19 mouse cellular contexts compared by ENCODE assay signal in the genomic region with DNA sequence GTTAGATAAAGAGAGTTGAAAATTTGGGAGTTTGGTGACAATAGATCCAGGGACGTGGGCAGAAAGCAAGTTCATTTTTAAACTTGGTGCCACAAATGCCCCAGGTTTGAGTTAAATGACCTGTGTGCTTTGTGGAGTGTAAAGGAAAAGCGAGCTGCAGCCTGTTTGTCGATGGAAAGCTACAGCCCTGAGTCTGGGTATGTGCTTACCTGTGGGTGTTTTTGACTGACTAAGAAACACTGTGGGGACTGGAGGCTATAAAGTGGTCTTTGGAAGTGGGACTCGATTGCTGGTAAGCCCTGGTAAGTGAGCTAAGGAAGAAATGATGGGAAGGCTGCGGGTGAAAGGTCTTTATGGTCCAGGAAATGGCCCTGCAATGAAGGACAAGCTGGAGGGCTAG. TPM values are rescaled to one million over a fixed set of nuclear protein-coding genes. Genes with fewer than 3 reads are reported as not detected.
DNase-seq lines count a peak whose midpoint lies in the region; ATAC-seq and TF ChIP-seq lines count a peak whose summit lies in the region.
"Had no signal": no experiment of that assay in that cellular context is flagged by ENCODE, and none has a peak within 500 bp of the region (broad histone marks: within the 10 kb centered on the region; RNA-seq: fewer than 3 reads in every experiment).

No protein-coding gene starts in this region.

- no peak overlapping the region for H3K4me3 ChIP-seq in intestine, embryonic 14.5 days (ENCODE audit: low read depth, low read length)
- no peak overlapping the region for H3K4me3 ChIP-seq in intestine, postnatal 0 days (ENCODE audit: low read depth, low read length)
- H3K4me3 ChIP-seq in liver, embryonic 13.5 days (replicated peaks): no peak overlapping the region
- no peak overlapping the region for H3K4me3 ChIP-seq in stomach, embryonic 16.5 days (replicated peaks; ENCODE audit: low read length)
- H3K4me3 ChIP-seq: forebrain, embryonic 13.5 days; hindbrain, embryonic 15.5 days had no signal

- peaks cover 24% of the 10 kb centered on the region for H3K4me1 ChIP-seq in intestine, embryonic 14.5 days (replicated peaks; ENCODE audit: control insufficient read depth, insufficient read depth, low read length)
- H3K4me1 ChIP-seq in intestine, postnatal 0 days (replicated peaks; ENCODE audit: control insufficient read depth, insufficient read depth, low read length): no peaks in the 10 kb centered on the region
- H3K4me1 ChIP-seq in liver, embryonic 13.5 days (replicated peaks): peaks cover 57% of the 10 kb centered on the region
- H3K4me1 ChIP-seq in stomach, embryonic 16.5 days (ENCODE audit: control insufficient read depth, insufficient read depth, low read length): peaks cover 17% of the 10 kb centered on the region
- H3K4me1 ChIP-seq: forebrain, embryonic 13.5 days; hindbrain, embryonic 15.5 days had no signal

- peak; percentile 50 for DNase-seq in CD4-positive, CD25-positive, alpha-beta regulatory T cell, adult 2 months (ENCODE audit: low read depth, low spot score)
- no peak for DNase-seq in intestine, embryonic 14.5 days (ENCODE audit: low spot score)
- DNase-seq in liver, embryonic 13.5 days: no peak
- no peak for DNase-seq in liver
- DNase-seq: adrenal gland, postnatal 25 days; cerebellum, adult 9-10 months; gastrocnemius, postnatal 36 days; kidney, postnatal 25 days; layer of hippocampus, postnatal 36 days; lung, adult 18-20 months; lung, postnatal 10 days; thymus, postnatal 25 days had no signal

- no peaks in the 10 kb centered on the region for H3K36me3 ChIP-seq in intestine, embryonic 14.5 days (ENCODE audit: control insufficient read depth, insufficient read depth, low read length)
- H3K36me3 ChIP-seq in intestine, postnatal 0 days (ENCODE audit: control insufficient read depth, insufficient read depth): no peaks in the 10 kb centered on the region
- no peaks in the 10 kb centered on the region for H3K36me3 ChIP-seq in liver, embryonic 13.5 days
- no peaks in the 10 kb centered on the region for H3K36me3 ChIP-seq in stomach, embryonic 16.5 days (ENCODE audit: control insufficient read depth, insufficient read depth, low read length)
- H3K36me3 ChIP-seq: hindbrain, embryonic 15.5 days had no signal

- peak overlapping the region; percentile 3; the same call in 1 of the 2 replicates for H3K27ac ChIP-seq in intestine, embryonic 14.5 days (ENCODE audit: low read depth)
- no peak overlapping the region for H3K27ac ChIP-seq in intestine, postnatal 0 days (ENCODE audit: low read depth, low read length)
- peak overlapping the region; percentile 42; the same call in 1 of the 2 replicates for H3K27ac ChIP-seq in liver, embryonic 13.5 days
- H3K27ac ChIP-seq in stomach, embryonic 16.5 days (ENCODE audit: low read length): 0 out of 2 replicates have a peak overlapping the region, but pooled peaks have one; percentile 8
- H3K27ac ChIP-seq: forebrain, embryonic 13.5 days; hindbrain, embryonic 15.5 days had no signal

- TF ChIP-seq CTCF in intestine, postnatal 0 days (IDR thresholded peaks at IDR 0.05; ENCODE audit: low read depth): no peak

- H3K4me2 ChIP-seq in intestine, embryonic 14.5 days (ENCODE audit: low read length): no peak overlapping the region
- H3K4me2 ChIP-seq in intestine, postnatal 0 days (replicated peaks; ENCODE audit: low read depth): no peak overlapping the region
- H3K4me2 ChIP-seq in liver, embryonic 13.5 days: no peak overlapping the region
- no peak overlapping the region for H3K4me2 ChIP-seq in stomach, embryonic 16.5 days (ENCODE audit: low read depth, low read length)
- H3K4me2 ChIP-seq: forebrain, embryonic 13.5 days; hindbrain, embryonic 15.5 days; liver, embryonic 11.5 days; midbrain, embryonic 11.5 days had no signal

- no peak overlapping the region for H3K9ac ChIP-seq in intestine, embryonic 14.5 days (ENCODE audit: low read length)
- H3K9ac ChIP-seq in intestine, postnatal 0 days (ENCODE audit: low read depth, low read length): no peak overlapping the region
- H3K9ac ChIP-seq in liver, embryonic 13.5 days: no peak overlapping the region
- H3K9ac ChIP-seq in stomach, embryonic 16.5 days (ENCODE audit: low read length): no peak overlapping the region
- H3K9ac ChIP-seq: forebrain, embryonic 13.5 days; hindbrain, embryonic 15.5 days had no signal

- H3K9me3 ChIP-seq in intestine, embryonic 14.5 days (ENCODE audit: control insufficient read depth, low read length): no peaks in the 10 kb centered on the region
- no peaks in the 10 kb centered on the region for H3K9me3 ChIP-seq in intestine, postnatal 0 days (ENCODE audit: control insufficient read depth)
- no peaks in the 10 kb centered on the region for H3K9me3 ChIP-seq in liver, embryonic 13.5 days (replicated peaks)
- H3K9me3 ChIP-seq in stomach, embryonic 16.5 days (replicated peaks; ENCODE audit: control insufficient read depth, low read length): no peaks in the 10 kb centered on the region
- H3K9me3 ChIP-seq: forebrain, embryonic 13.5 days; hindbrain, embryonic 15.5 days had no signal

- ATAC-seq in CD4-positive, CD25-positive, alpha-beta regulatory T cell, adult 4 months: no peak
- no peak for ATAC-seq in intestine, embryonic 14.5 days (replicated peaks; ENCODE audit: low FRiP score, low TSS enrichment, low read depth)
- ATAC-seq in intestine, postnatal 0 days: no peak
- ATAC-seq in liver, embryonic 13.5 days (ENCODE audit: low read depth): no peak
- no peak for ATAC-seq in stomach, embryonic 16.5 days (ENCODE audit: insufficient read depth, low FRiP score)
- ATAC-seq: forebrain, embryonic 13.5 days had no signal

- H3K27me3 ChIP-seq in intestine, embryonic 14.5 days (replicated peaks; ENCODE audit: control insufficient read depth, insufficient read depth, low read length): no peaks in the 10 kb centered on the region
- H3K27me3 ChIP-seq in intestine, postnatal 0 days (replicated peaks; ENCODE audit: control insufficient read depth, insufficient read depth, low read length): no peaks in the 10 kb centered on the region; the same call in 1 of the 2 replicates
- peaks cover 4% of the 10 kb centered on the region; the same call in 1 of the 2 replicates for H3K27me3 ChIP-seq in liver, embryonic 13.5 days
- no peaks in the 10 kb centered on the region for H3K27me3 ChIP-seq in stomach, embryonic 16.5 days (ENCODE audit: control insufficient read depth, insufficient read depth, low read length)
- H3K27me3 ChIP-seq: forebrain, embryonic 13.5 days; hindbrain, embryonic 15.5 days had no signal

- 63% methylated on average over 5 of the region's 5 CpGs for WGBS in intestine, embryonic 14.5 days
- WGBS in intestine, postnatal 0 days: 70% methylated on average over 5 of the region's 5 CpGs
- WGBS in liver, embryonic 13.5 days (ENCODE audit: insufficient replicate concordance): 71% methylated on average over 5 of the region's 5 CpGs
- WGBS in stomach, embryonic 16.5 days: 77% methylated on average over 5 of the region's 5 CpGs

RNA-seq across cellular contexts. Expression of gene Dad1, which starts 47.6 kb away (rescaled TPM):
- 100 to 1,000 TPM; 437 to 457 TPM for polyA plus RNA-seq in CD4-positive, CD25-positive, alpha-beta regulatory T cell, adult 4 months (2017; shearing (Covaris generic))
- polyA plus RNA-seq in intestine, embryonic 14.5 days (2014; fragmentation: Nextera tagmentation; extraction: Ambion mirVana): 414 and 449 TPM in 2 replicates
- polyA plus RNA-seq in intestine, postnatal 0 days (2015; fragmentation: Nextera tagmentation; extraction: Ambion mirVana): 484 and 492 TPM in 2 replicates
- 229 and 243 TPM in 2 replicates for polyA plus RNA-seq in liver, embryonic 13.5 days (2015; fragmentation: Nextera tagmentation; extraction: Ambion mirVana)
- 391 and 448 TPM in 2 replicates for polyA plus RNA-seq in stomach, embryonic 16.5 days (2015; fragmentation: Nextera tagmentation; extraction: Ambion mirVana)

RNA-seq across cellular contexts. Expression of gene Abhd4, which starts 47.7 kb away (rescaled TPM):
- 10 to 100 TPM; 19.5 to 30.2 TPM for polyA plus RNA-seq in CD4-positive, CD25-positive, alpha-beta regulatory T cell, adult 4 months (2017; shearing (Covaris generic))
- polyA plus RNA-seq in intestine, embryonic 14.5 days (2014; fragmentation: Nextera tagmentation; extraction: Ambion mirVana): 46.9 and 53.5 TPM in 2 replicates
- 38.3 and 38.4 TPM in 2 replicates for polyA plus RNA-seq in intestine, postnatal 0 days (2015; fragmentation: Nextera tagmentation; extraction: Ambion mirVana)
- 17.9 and 18.4 TPM in 2 replicates for polyA plus RNA-seq in liver, embryonic 13.5 days (2015; fragmentation: Nextera tagmentation; extraction: Ambion mirVana)
- 51.7 and 57.0 TPM in 2 replicates for polyA plus RNA-seq in stomach, embryonic 16.5 days (2015; fragmentation: Nextera tagmentation; extraction: Ambion mirVana)
